Mouse (Mus musculus) spleen, postnatal 4 days (tissue): ENCODE measurements around the gene Vwa5b2.

Experiments used
- DNase-seq, 2 experiments: peaks; one replicate each; pipeline ENCODE4 v3.0.0; 2022; ENCODE audit warnings: low spot score in 2 of 2

The Vwa5b2 gene

GRCm38 (mm10) chr16:20610501-20611356, 21.5 kb downstream of the Vwa5b2 start:
- peak; percentile 76 to 85 for DNase-seq

DNA sequence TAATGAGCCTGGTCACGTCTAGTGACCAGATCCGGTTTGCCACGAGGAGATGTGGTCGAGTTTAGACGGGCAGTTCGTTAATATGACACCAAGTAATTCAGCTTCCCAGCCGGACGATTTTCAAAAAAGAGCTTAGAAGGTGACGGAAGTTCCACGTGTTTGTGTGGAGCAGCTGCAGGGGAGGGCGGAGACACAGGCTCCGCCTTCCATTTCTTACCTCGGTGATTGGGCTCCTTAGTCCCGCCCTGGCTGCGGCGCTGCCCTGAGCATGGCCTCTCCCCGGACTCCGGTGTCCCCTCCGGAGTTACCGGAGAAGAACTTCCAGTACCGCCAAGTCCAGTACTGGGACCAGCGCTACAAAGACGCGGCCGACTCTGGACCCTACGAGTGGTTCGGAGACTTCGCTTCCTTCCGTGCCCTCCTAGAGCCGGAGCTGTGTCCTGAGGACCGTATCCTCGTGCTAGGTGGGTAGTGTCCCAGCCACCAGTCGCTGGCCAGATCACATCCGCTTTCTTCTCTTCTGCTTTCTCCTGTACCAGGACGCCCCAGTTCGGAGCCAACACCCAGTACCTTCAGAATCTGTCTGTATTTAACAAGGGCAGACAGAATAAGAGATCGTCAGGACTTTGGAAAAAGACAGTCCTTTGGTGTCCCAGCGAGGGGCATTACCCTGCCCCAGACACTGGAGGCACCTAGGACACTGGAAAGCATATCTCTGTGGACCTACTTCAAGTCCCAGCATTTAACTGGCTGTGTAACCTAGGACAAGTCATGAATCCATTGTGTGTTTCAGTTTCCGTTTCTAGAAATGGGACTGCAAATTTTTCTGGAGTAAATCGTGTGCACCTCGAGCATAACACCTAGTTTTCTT, 22.3 kb downstream of the Vwa5b2 start, which contains the start of the genes Eef1akmt4, Gm49333 and Alg3:
Gene Eef1akmt4 (plus strand): TSS at position 237 of the 871 bp plus-strand sequence.
Gene Gm49333 (plus strand): TSS at position 254 of the 871 bp plus-strand sequence.
Gene Alg3 (minus strand): TSS at position 379 of the 871 bp plus-strand sequence.
- peak; percentile 83 to 89 for DNase-seq

DNA sequence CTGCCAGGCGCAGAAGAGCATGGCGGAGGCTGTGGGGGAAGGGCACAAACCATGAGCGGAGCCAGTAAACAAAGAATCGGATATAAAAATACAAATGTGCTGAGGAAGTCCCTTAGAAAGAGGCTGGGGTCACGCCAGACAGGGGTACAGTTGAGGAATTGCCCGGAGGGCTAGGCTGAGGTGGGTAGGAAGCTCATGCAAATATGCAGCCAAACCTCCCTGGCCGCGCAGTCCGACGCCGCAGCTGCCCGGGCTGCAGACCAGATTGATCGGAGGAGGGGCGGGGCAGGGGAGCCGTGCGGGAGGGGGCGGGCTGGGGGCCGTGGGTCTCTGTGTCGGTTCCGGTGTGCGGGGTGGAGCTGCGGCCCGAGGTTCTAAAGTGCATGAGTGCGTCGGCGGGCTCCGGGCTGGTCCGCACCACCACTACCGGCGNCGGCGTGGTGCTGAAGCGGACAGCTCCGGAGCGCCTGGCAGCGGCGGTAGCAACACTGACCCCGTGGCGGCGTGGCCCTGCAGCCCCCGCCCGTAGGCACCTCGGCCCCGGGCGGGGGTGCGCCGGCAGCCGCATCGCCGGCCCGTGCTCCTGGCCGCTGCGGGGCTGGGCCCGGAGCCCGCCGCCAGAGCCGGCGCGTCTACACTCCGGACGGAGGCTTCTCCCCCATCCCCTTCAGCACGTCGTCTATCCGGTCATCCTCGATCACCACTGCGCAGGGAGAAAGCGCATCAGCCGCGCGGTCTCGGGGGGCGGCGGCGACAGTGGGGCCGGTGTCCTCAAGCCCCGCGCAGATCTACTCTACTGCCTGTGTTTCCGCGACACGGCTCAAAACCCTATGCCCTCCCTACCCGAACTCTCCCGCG, 30.5 kb downstream of the Vwa5b2 start:
- no peak for DNase-seq

DNA sequence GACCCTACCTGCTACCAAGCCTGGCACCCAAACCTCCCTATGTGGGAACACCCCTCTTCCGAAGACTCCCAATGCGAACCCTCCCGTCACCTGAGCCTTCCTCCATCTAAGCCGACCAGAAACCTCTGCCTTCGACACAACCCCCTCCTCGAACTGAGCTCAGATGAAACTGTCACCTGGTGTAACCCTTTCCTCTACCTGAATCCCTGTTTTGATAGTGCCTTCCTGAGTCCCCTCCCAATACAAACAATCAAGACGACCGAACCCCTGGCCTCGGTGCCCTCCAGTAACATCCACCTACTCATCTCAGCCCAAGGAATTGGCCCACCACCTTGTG, 31.1 kb downstream of the Vwa5b2 start:
- DNase-seq: no peak

DNA sequence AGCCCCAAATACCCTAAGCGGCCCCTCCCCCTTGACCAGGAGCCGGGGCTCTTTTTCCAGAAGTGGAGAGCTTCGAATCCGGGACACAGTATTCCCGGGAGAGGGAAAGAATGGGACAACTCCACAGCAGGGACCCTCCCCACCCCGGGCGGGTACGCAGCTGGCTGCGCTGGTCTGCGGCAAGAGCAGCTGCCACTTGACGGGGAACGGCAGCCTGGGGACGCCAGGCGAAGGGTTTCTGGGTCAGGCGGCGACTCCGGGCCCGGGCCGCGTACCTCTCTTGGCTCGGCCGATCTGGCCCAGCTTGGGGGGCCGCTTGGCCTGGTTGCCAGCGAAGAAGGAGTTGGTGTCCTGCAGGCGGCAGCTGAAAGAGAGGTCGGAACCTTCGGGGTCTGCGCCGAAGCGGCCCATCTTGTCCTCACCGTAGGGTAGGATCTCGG, 31.5 kb downstream of the Vwa5b2 start:
- peak in 1 of 2 experiments; percentile 73 for DNase-seq

- peak; percentile 59 to 76 for DNase-seq
These were observed 32.1 kb downstream of the Vwa5b2 start, which contains the start of gene Camk2n2 for GRCm38 (mm10) chr16:20621191-20621990. Camk2n2 (minus strand) TSS chr16:20621287.

DNA sequence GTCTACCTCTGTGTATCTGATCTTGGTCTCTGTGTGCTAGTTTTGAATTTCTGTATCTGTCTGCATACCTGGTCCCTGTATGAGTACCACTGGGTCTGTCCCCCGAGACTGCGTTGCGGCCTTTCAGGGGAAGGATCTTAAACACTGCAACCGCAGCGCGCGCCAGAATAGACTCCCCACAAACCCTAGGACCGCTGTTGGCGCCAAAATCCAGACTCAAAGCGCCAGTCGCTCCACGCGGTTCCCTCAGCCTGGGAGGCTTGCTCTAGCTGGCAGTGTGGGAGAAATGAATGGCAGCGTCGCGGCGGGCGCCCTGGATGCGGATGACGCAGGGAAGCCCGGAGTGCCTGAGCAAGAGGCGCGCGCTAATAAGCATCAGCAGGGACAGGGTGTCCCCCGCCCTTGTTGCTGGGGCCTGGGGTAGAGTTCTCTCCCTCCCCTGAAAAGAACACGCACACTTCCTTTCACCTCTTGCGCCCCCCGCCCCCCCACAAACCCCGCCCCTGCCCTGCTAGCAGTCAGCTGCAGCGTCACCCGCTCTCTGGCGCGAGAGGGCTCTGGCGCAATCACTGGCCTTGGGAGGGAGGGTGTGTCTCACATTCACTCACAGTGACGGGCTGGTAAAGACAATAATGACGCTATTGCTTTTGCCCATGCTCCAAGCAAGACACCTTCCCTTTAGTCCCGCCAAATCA, 32.9 kb downstream of the Vwa5b2 start:
- peak; percentile 40 to 69 for DNase-seq

DNA sequence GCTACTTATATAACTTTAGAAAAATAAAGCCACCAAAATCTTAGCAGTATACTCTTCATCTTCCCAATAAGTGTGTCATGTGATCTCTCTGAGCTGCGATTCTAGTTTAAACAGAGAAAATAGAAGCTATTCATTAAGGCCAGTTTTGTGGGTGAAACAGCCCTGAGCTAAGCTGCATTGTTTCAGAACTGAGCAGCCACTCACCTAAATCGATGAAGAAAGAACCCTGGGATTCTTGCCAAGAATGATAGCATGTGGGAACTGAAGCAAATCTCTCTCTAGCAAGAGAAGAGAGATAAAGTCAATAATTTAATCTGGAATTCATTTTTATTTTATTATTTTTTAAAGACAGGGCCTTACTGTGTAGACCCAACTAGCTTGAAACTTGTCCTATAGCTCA, 33.9 kb downstream of the Vwa5b2 start:
- DNase-seq: no peak

DNA sequence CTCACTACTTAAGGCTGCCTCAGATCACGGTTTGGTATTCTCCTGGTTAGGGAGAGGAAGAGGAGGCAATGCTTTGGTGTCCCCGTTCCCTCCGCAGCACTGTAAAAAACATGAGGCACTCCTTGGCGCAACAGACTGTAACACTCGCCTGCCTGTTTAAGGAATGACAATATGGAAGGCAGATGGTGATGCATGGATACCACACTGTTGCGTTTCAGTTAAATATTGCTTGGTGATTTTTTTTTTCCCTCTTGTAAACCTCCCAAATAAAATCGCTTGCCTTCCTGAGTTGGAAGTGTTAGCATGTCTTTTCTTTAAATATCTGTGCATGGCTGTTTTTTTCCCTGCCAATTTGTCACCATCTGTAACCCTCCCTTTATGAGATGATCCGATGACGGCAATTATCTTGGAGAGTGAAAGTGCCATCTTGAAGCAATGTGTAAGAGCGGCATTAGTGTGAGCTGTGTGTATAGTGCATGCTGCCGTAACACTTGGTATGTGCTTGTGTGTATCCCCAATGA, 39.7 kb downstream of the Vwa5b2 start:
- no peak for DNase-seq

- DNase-seq: no peak
These were observed 40.7 kb downstream of the Vwa5b2 start, which contains the start of gene Ece2 for GRCm38 (mm10) chr16:20629731-20630634. Ece2 (plus strand) TSS chr16:20629828.

- DNase-seq: no peak
These were observed 48.1 kb downstream of the Vwa5b2 start for GRCm38 (mm10) chr16:20637410-20637809.

DNA sequence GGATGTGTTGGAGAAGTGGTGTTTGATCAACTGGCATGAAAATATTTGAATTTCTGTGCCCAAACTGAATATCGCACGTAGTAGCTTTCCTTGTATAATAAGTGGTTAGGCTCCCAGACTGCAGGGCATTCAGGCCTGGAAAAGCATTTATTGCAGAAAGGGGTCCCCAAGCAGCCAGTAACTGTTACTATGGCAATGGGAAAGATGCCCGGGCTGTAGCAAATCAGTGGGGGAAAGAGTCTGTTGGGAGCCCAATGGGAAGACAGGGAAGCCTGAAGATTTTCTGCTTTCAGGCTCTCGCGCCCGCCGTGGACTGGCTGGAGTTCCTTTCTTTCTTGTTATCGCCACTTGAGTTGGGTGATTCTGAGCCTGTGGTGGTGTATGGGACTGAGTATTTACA, 49.1 kb downstream of the Vwa5b2 start:
- no peak for DNase-seq

DNA sequence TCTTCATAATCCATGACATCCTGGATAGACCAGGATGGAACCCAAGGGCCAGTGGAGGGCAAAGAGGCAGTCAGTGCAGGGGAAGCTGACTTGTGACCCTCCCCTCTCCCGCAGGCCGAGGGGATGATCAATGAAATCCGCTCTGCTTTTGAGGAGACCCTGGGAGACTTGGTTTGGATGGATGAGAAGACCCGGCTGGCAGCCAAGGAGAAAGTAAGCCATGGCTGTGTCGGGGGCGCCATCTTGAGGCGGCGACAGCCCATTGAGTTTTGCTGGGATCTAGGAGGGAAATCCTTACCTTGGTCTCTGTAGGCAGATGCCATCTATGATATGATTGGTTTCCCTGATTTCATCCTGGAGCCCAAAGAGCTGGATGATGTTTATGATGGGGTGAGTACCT, 52.9 kb downstream of the Vwa5b2 start:
- peak; percentile 36 to 69 for DNase-seq

DNA sequence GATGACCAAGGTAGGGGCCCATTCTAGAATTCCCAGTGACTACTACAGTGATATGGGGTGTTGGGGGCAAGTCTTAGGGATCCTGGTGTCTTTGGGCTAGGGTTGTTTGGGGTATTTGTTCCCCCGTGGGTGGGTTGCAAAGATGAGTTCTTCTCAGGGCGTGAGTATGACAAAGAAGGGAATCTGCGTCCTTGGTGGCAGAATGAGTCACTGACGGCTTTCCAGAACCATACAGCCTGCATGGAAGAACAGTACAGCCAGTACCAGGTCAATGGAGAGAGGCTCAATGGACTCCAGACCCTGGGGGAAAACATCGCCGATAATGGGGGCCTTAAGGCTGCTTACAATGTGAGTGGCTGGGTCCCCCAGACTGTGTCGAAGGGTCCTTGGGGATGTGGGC, 54.6 kb downstream of the Vwa5b2 start:
- no peak for DNase-seq

GRCm38 (mm10) chr16:20651076-20651946, 62.0 kb downstream of the Vwa5b2 start, which contains the start of gene Psmd2:
Psmd2 (plus strand) TSS chr16:20651652.
- DNase-seq: peak; percentile 96 to 99

DNA sequence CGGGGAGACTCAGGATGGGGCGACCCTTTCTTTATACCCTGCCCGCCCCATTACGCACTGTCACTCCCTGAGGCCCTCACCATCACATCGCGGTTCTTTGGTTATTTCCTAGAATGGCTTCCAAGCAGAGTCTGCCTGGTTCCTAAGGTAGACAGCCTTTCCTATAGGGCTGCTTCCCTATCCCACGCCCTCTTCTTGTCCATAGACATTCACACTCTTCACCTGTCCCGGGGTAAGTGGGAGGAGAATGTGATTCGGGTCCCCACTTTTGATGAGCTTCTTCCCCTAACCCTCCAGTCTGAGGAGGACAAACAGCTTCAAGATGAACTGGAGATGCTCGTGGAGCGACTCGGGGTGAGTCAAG, 62.7 kb downstream of the Vwa5b2 start:
- DNase-seq: no peak

GRCm38 (mm10) chr16:20653315-20653714, 64.0 kb downstream of the Vwa5b2 start:
- no peak for DNase-seq
